Mouse (Mus musculus): Measurements from ENCODE around the gene Fubp1. TPM values are rescaled to one million over a fixed set of nuclear protein-coding genes. Genes with fewer than 3 reads are reported as not detected.
"Not testable (repeated sequence)": the region's sequence is repeated elsewhere in the genome, so short reads cannot be mapped to it uniquely, and the experiment has no call there.

The Fubp1 gene
- total RNA-seq, 1 experiment from 2014 or later: 149 TPM

DNA sequence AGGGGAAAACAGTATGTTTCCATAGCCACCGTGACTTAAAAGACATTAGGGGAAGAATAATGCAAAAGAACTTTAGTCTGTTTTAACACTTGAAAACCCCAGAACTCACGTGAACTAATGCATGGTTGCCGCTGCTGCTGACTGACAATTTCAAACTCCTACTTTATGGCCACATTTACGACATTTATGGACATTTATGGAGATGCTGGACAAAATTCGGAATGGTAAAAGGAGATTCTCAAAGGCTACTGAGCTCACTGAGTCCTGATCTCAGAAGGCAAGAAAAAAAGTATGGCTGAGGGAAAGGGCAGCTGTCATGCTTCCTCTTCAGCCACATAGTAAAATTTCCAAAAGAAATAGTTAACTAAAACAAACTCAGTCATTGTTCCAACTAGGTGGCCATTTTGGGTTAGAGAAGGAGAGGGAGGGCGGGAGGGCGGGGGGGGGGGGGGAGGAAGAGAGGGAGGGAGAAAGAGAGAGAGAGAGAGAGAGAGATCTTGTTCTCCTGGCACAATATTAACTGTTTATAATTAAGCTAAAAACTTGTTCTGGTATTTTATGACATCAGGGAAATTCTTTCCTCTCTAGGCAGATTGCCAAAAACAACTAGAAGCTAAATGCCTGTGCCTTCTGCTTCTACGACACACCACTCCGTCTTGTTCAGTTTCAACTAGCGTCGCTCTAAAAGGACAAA is 17.8 kb upstream of the Fubp1 start:
- DNase-seq: no peak

DNA sequence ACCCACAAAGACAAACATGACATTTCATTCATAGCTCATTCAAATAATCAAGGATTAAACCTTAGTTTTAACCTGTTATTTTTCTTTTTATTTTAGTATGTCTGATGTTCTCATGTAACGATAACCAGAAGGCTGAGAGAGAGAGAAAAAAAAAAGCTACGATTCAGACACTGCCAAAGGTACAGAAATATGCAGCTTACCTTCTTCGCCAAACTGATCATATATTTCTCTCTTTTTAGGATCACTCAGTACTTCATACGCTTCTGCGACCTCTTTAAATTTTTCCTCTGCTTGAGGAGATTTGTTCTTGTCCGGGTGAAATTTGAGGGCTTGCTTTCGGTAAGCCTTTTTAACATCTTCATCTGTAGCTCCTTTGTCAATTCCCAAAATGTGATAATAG is 17.0 kb upstream of the Fubp1 start:
- no peak for DNase-seq

GRCm38 (mm10) chr3:152193635-152194097 is 16.6 kb upstream of the Fubp1 start:
- DNase-seq: peak; percentile 92

DNA sequence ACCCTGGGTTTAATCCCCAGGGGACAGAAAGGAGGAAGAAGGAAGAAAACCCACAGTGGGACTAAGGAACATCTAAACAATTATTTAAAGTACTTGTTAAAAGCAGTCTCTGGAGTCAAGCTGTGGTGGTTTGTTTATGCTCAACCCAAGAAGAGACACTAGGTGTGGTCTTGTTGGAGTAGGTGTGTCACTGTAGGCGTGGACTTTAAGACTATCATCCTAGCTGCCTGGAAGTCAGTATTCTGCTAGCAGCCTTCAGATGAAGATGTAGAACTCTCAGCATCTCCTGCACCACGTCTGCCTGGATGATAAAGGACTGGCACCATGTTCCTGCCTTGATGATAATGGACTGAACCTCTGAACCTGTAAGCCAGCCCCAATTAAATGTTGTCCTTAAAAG is 13.0 kb upstream of the Fubp1 start:
- not testable (repeated sequence) for DNase-seq

DNA sequence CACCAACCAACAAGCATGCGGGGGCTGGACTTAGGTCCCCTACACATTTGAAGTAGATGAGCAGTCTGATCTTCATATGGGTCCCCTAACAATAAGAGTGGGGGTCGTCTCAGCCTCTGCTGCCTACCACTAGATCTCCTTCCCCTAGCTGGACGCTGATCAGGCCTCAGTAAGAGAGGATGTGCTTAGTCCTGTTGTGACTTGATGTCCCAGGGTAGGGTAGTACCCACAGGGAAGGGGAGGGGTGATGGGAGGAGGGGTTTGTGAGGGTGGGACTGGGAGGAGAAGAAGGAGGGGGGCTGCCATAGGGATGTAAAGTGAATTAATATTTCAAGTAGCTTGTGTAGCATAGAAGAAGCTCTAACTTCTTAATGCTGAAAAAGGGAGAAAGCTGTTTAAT is 11.1 kb upstream of the Fubp1 start:
- no peak for DNase-seq

DNA sequence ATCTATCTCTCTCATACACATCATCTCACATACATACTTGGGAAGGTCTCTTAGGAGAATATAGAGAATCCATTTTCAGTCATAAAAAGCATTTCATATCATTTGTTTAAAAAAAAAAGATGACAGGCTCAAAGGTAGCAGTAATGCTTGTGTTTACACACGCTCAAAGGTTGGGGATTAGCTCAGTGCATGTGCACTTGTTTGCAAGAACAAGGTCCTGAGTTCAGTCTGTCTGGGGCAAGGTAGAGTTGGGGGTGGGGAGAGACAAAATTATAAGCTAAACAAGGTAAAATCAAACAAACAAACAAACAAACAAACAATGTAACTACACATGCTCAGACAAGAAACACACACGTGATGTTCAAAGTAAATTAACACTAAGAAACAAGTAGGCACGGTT is 9.0 kb upstream of the Fubp1 start:
- no peak for DNase-seq

DNA sequence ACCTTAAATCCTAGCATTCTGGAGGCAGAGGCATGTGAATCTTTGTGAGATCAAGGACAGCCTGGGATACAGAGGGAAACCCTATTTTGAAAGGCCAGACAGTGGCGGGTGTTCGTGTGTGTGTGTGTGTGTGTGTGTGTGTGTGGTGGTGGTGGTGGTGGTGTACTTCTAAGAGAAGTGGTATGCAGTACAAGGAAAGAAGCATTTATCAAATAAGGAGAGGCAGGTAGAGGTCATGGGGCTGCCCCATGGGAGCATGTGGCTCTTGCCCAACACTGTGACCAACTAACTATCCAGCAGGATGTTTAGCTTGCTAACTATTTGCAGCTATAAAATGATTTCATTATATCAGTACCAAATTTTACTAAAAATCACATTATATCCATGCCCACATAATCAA is 8.6 kb upstream of the Fubp1 start:
- peak; percentile 58 for DNase-seq

DNA sequence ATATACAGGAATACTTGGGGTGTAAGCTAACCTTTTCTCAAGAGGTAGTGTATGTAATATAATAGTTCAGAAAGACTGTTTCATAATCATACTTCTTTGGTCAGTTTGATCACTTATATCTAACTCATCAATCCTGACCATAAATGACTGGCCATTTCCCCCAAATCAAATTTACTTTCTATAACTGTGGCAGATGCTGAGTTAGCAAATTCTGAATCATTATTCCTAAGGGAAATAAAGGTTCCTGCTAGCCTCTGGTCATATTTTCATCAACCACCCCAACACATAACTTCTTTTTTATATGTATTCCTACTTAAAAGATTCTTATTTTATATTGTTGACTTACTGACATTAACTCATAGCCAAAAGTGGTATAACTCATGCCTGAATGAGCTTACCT is 7.3 kb upstream of the Fubp1 start:
- DNase-seq: no peak

GRCm38 (mm10) chr3:152203411-152203810 is 6.8 kb upstream of the Fubp1 start:
- no peak for DNase-seq

GRCm38 (mm10) chr3:152203996-152204395 is 6.2 kb upstream of the Fubp1 start:
- DNase-seq: no peak

- DNase-seq: no peak
Observed at GRCm38 (mm10) chr3:152204577-152204976, 5.6 kb upstream of the Fubp1 start.

GRCm38 (mm10) chr3:152207156-152207555 is 3.1 kb upstream of the Fubp1 start:
- no peak for DNase-seq

DNA sequence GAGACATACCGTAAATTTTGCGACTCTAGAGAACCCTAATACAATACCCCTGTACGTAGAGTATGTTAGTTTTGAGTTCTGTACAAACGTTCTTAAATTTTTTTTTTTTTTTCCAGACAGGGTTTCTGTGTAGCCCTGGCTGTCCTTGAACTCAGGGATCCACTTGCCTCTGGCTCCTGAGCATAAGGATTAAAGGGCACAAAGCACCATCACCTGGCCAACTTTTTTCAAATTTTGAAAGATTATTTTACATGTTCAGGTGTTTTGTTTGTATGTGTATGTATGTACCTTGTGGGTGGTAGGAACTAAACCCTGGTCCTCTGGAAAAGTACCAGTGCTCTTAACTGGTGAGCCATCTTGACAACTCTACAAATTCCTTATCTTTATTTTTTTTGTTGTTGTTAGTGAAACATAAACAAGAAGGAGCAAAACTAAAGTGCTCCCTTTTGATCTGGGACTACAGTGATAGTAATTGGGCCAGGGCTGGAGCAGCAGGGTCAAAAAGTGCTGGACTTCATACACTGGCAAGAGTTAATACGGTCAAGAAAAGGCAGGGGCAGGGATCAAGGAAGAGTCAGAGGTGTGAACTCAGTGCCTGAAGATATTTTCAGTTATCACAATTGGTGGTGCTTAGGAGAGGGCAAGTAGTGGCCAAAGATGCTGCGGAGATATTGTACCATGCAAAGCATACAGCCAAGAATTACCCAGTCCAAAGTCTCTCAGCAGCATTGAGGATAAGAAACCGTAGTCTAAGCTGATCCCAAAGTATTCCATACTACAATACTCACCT is 1.9 kb upstream of the Fubp1 start:
- no peak for DNase-seq

- DNase-seq: peak; percentile 72
Observed at GRCm38 (mm10) chr3:152209177-152209966, 850 bp upstream of the Fubp1 start.

DNA sequence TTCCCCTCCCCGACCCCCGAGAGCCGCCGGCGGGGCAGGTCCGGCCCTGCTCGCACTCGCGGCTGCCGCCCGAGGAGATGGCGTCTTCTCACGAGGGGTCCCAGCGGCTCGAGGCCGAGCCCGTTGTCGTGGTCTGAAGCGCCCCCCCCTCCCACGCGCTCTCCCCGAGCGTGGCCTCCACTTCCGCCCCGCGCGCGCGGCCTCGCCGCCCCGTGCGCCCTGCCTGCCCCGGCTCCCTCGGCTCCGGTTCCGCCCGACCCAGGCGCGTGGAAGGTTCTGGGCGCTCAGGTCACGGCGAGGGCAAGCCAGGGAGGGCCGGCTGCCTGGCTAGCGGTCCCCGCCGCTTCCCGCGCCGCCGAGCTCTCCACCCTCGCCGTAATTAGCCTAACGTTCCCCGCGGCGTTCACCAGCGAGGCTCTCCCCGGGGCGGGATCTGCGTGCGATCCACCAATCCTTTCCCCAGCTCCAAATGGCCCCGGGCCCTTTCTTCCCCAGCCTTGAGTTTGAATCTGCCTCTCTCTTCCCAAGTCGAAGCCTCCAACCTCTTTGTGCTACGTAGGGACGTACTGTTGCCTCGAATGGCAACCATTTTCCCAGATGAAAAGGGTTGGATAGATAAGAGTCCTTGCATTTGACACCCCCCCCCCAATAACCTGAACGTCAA is 638 bp downstream of the Fubp1 start:
- DNase-seq: peak; percentile 90

GRCm38 (mm10) chr3:152211731-152212279 is 1.6 kb downstream of the Fubp1 start:
- DNase-seq: no peak

DNA sequence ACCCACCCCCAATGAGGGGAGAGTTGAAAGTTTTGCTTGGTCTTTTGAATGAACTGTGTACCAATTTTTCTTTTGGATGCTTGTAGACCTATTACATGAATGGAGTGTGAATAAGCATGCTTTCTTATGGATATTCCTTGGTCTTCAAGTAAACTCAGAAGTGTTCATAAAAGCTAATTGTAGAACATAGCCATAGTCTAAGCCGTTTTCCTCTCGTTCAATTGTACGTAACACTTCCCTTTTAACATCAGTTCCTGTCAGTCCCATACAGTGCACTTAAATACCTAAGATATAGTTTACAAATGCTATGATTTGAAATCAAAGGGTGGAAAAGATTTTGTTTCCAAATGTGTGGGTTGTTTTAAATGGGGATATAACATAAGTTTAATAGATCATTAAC is 3.2 kb downstream of the Fubp1 start:
- no peak for DNase-seq

GRCm38 (mm10) chr3:152224918-152225317 is 14.7 kb downstream of the Fubp1 start:
- no peak for DNase-seq

DNA sequence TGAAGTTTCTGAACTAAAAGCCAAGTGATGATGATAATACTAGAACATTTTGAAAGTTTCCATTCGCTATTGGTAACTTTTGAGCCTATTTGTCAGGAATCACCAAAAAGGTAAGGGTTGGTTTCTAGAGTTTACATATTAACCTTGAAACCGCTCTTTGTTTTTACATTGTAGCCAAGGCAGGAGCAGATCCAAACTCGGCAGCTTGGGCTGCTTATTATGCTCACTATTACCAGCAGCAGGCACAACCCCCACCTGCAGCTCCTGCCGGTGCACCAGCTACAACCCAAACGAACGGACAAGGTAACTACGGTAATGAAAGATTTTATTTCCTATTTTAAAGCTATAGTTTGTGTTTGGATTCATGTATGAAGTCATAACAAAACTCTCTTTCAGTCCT is 15.7 kb downstream of the Fubp1 start:
- no peak for DNase-seq

GRCm38 (mm10) chr3:152228843-152229242 is 18.6 kb downstream of the Fubp1 start:
- no peak for DNase-seq

DNA sequence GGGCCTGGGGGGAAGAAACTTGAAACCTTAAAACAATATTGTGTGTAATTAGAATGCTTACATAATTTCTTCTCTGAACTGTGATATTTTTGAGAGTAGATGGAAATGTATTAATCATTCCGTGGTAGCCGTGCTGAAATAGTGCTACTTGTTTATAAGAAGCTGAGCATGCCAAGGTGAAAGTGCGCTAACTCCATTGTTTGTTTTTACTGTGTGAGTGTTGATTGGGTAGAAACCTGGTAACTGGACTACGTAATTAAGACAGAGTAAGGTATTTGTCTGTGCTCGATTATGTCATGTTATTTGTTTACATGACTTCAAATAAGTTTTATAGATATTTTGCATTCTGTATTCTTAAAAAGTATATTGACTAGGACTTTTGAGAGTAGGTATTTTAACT is 19.0 kb downstream of the Fubp1 start:
- DNase-seq: no peak

All from adrenal gland, postnatal 14 days (tissue).